10 mouse cellular contexts compared by ENCODE assay signal in the genomic region with DNA sequence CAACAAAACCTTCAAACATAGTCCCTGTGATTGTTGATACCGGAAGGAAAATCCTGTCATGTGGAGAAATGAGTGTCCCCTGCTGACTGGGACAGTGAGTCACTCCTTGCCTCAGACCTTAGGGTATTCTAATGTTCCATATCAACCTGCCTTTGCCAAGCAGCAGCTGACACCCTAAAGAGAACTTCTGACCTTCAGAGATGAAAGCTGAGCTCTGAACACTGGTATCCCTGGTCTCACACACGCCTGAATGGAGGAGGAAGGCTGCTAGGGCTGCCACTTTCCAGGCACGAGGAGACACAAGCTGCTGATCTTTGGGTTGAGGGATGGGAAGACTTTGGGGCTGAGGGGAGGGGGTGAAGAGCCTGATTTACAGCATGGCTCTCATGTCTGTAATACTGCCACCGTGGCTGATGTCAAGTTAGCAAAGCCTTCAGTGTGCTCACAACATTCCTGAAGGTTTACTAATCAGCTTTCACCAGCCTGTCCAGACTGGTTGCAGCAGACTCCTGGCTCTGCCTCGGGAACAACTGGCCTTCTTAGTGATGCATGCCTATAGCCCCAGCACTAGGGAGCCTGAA. TPM values are rescaled to one million over a fixed set of nuclear protein-coding genes. Genes with fewer than 3 reads are reported as not detected.
DNase-seq lines count a peak whose midpoint lies in the region; ATAC-seq lines count a peak whose summit lies in the region.
"Had no signal": no experiment of that assay in that cellular context is flagged by ENCODE, and none has a peak within 500 bp of the region (broad histone marks: within the 10 kb centered on the region; RNA-seq: fewer than 3 reads in every experiment).

No protein-coding gene starts in this region.

- peak; percentile 16 for DNase-seq in embryo, embryonic 10 days (ENCODE audit: low spot score)
- DNase-seq in embryo, embryonic 9.5 days (ENCODE audit: extremely low spot score): no peak
- DNase-seq in gastrocnemius, postnatal 10 days: peak; percentile 11
- peak; percentile 42 to 64 for DNase-seq in kidney, adult 8-10 months
- peak; percentile 90 for DNase-seq in skeletal muscle tissue, adult 2 months (ENCODE audit: low read depth, low spot score)
- DNase-seq in left cerebral cortex, adult 11 months (ENCODE audit: low spot score): no peak
- DNase-seq: B cell, adult 2 months had no signal

- H3K9me3 ChIP-seq in forebrain, embryonic 13.5 days (replicated peaks): 0 out of 2 replicates have a peak, but pooled peaks cover 2% of the 10 kb centered on the region
- H3K9me3 ChIP-seq in liver, embryonic 12.5 days (replicated peaks): peaks cover 4% of the 10 kb centered on the region; the same call in 1 of the 2 replicates

- no peak for ATAC-seq in forebrain, embryonic 13.5 days
- ATAC-seq in liver, embryonic 12.5 days: no peak

- no peaks in the 10 kb centered on the region for H3K4me1 ChIP-seq in forebrain, embryonic 13.5 days
- H3K4me1 ChIP-seq in liver, embryonic 12.5 days: no peaks in the 10 kb centered on the region

- no peaks in the 10 kb centered on the region for H3K36me3 ChIP-seq in forebrain, embryonic 13.5 days (ENCODE audit: poor library complexity, severe bottlenecking)
- no peaks in the 10 kb centered on the region for H3K36me3 ChIP-seq in liver, embryonic 12.5 days

- no peak overlapping the region for H3K4me3 ChIP-seq in forebrain, embryonic 13.5 days
- H3K4me3 ChIP-seq in liver, embryonic 12.5 days: no peak overlapping the region

- 62% methylated on average over 5 of the region's 5 CpGs for WGBS in forebrain, embryonic 13.5 days
- WGBS in liver, embryonic 12.5 days (ENCODE audit: insufficient replicate concordance): 40% methylated on average over 5 of the region's 5 CpGs

- H3K27me3 ChIP-seq in forebrain, embryonic 13.5 days: no peaks in the 10 kb centered on the region
- no peaks in the 10 kb centered on the region for H3K27me3 ChIP-seq in liver, embryonic 12.5 days (replicated peaks)

- no peak overlapping the region for H3K27ac ChIP-seq in forebrain, embryonic 13.5 days
- no peak overlapping the region for H3K27ac ChIP-seq in liver, embryonic 12.5 days
- H3K27ac ChIP-seq: macrophage had no signal

- no peak overlapping the region for H3K9ac ChIP-seq in forebrain, embryonic 13.5 days
- H3K9ac ChIP-seq in liver, embryonic 12.5 days: no peak overlapping the region

- no peak overlapping the region for H3K4me2 ChIP-seq in forebrain, embryonic 13.5 days
- H3K4me2 ChIP-seq in liver, embryonic 12.5 days: no peak overlapping the region

RNA-seq across cellular contexts. Expression of a gene that starts 58.1 kb away (rescaled TPM):
- 10 to 100 TPM; 60.3 to 61.9 TPM for total RNA-seq in gastrocnemius, postnatal 10 days (2021)
- polyA plus RNA-seq in forebrain, embryonic 13.5 days (2015; fragmentation: Nextera tagmentation; extraction: Ambion mirVana): 14.8 and 15.6 TPM in 2 replicates
- 9.2 TPM in 2 replicates for polyA plus RNA-seq in liver, embryonic 12.5 days (2016; fragmentation: Nextera tagmentation; extraction: Ambion mirVana)

Comparison
In these comparisons a context has a peak if more than half of its experiments do, and no peak if none do; other contexts are left out.
1. DNase-seq: peak in embryo, embryonic 10 days (single experiment), gastrocnemius, postnatal 10 days (single experiment), kidney, adult 8-10 months (2 of 2) and skeletal muscle tissue, adult 2 months (single experiment); none in embryo, embryonic 9.5 days (single experiment) and left cerebral cortex, adult 11 months (single experiment).